Mouse (Mus musculus) forebrain, embryonic 15.5 days (tissue): ENCODE results near the gene Ntng1. TPM values are rescaled to one million over a fixed set of nuclear protein-coding genes. Genes with fewer than 3 reads are reported as not detected.

Experiments used
- ATAC-seq: fragments of 200-750 bp; cut with Nextera tagmentation; replicated peaks from 2 replicates; pipeline ENCODE4 v1.8.0; 2017; ENCODE audit warnings: mild to moderate bottlenecking, moderate TSS enrichment, moderate library complexity
- H3K27ac ChIP-seq: fragments of 300-500 bp; sonication (generic); replicated peaks from 2 replicates; pipeline ENCODE4 v1.5.1; 2015; ENCODE audit warnings: mild to moderate bottlenecking, inconsistent platforms
- H3K27me3 ChIP-seq: fragments of 300-500 bp; sonication (generic); 2 replicates; pipeline ENCODE4 v1.6.1; 2015; ENCODE audit warnings: inconsistent platforms
- H3K36me3 ChIP-seq: fragments of 300-500 bp; sonication (generic); 2 replicates; pipeline ENCODE4 v1.6.1; 2015; ENCODE audit warnings: mild to moderate bottlenecking, inconsistent platforms
- H3K4me1 ChIP-seq: fragments of 300-500 bp; sonication (generic); 2 replicates; pipeline ENCODE4 v1.6.1; 2015; ENCODE audit warnings: inconsistent platforms
- H3K4me2 ChIP-seq: fragments of 300-500 bp; sonication (generic); replicated peaks from 2 replicates; pipeline ENCODE4 v1.6.1; 2015; ENCODE audit warnings: mild to moderate bottlenecking, inconsistent platforms
- H3K4me3 ChIP-seq: fragments of 300-500 bp; sonication (generic); 2 replicates; pipeline ENCODE4 v1.5.1; 2015; ENCODE audit warnings: mild to moderate bottlenecking, inconsistent platforms
- H3K9ac ChIP-seq: fragments of 300-500 bp; sonication (generic); replicated peaks from 2 replicates; pipeline ENCODE4 v1.6.1; 2015; ENCODE audit warnings: mild to moderate bottlenecking, inconsistent platforms
- H3K9me3 ChIP-seq: fragments of 300-500 bp; sonication (generic); 2 replicates; pipeline ENCODE4 v1.6.1; 2016; ENCODE audit warnings: inconsistent platforms
- WGBS: fragments of 180-500 bp; shearing (Covaris S2); methylation state at CpG from one replicate; pipeline ENCODE4 v1.1.7; 2015; ENCODE audit warnings: mixed read lengths; 5-methylcytosine and 5-hydroxymethylcytosine counted together
- polyA plus RNA-seq: library from polyadenylated mRNA; unstranded; fragments of >200 nt; fragmentation: Nextera tagmentation; extraction: Ambion mirVana; gene quantifications from 2 replicates; pipeline ENCODE4 v1.2.1, GENCODE M21; 2015

Gene Ntng1
- polyA plus RNA-seq, 1 experiment from 2014 or later: 11.4 TPM

GRCm38 (mm10) chr3:109807211-109807934 is 336.4 kb downstream of the Ntng1 start:
- Histone ChIP-seq H3K27me3 (no peaks in the 10 kb centered on the region), H3K4me2 (no peak overlapping the region), H3K9me3 (no peaks in the 10 kb centered on the region), H3K27ac (no peak overlapping the region), H3K36me3 (no peaks in the 10 kb centered on the region), H3K9ac (no peak overlapping the region), H3K4me1 (no peaks in the 10 kb centered on the region), H3K4me3 (no peak overlapping the region)
- WGBS: 75% methylated on average over 6 of the region's 6 CpGs
- ATAC-seq: no peak

- 69% methylated on average over 2 of the region's 2 CpGs for WGBS
These were observed 339.7 kb downstream of the Ntng1 start for GRCm38 (mm10) chr3:109804145-109804544.

GRCm38 (mm10) chr3:109803616-109804015 is 340.2 kb downstream of the Ntng1 start:
- Histone ChIP-seq H3K4me3 (no peak overlapping the region), H3K36me3 (no peaks in the 10 kb centered on the region), H3K9me3 (no peaks in the 10 kb centered on the region), H3K4me2 (no peak overlapping the region), H3K27ac (no peak overlapping the region), H3K4me1 (no peaks in the 10 kb centered on the region), H3K9ac (no peak overlapping the region), H3K27me3 (no peaks in the 10 kb centered on the region)
- ATAC-seq: no peak
- WGBS: 72% methylated on average over 3 of the region's 3 CpGs

More at GRCm38 (mm10) chr3:109804145-109804544, 339.7 kb downstream of the Ntng1 start:
- H3K4me1 ChIP-seq: no peaks in the 10 kb centered on the region
- H3K27ac ChIP-seq: no peak overlapping the region
- H3K4me2 ChIP-seq: no peak overlapping the region
- no peak overlapping the region for H3K9ac ChIP-seq
- H3K9me3 ChIP-seq: no peaks in the 10 kb centered on the region
- no peak for ATAC-seq
- no peaks in the 10 kb centered on the region for H3K36me3 ChIP-seq
- no peaks in the 10 kb centered on the region for H3K27me3 ChIP-seq
- no peak overlapping the region for H3K4me3 ChIP-seq

- Histone ChIP-seq H3K4me1 (no peaks in the 10 kb centered on the region), H3K4me2 (no peak overlapping the region), H3K36me3 (no peaks in the 10 kb centered on the region), H3K4me3 (no peak overlapping the region), H3K9ac (no peak overlapping the region), H3K27ac (no peak overlapping the region), H3K27me3 (no peaks in the 10 kb centered on the region), H3K9me3 (no peaks in the 10 kb centered on the region)
- WGBS: 56% methylated on average over 11 of the region's 11 CpGs
- ATAC-seq: 0 out of 2 replicates have a peak, but pooled peaks have one; percentile 16
These were observed 346.5 kb downstream of the Ntng1 start for GRCm38 (mm10) chr3:109797354-109797753.

GRCm38 (mm10) chr3:109783231-109783630 is 360.6 kb downstream of the Ntng1 start:
- ATAC-seq: no peak
- Histone ChIP-seq H3K4me2 (peak overlapping the region; percentile 93), H3K36me3 (no peaks in the 10 kb centered on the region), H3K4me1 (peaks cover 25% of the 10 kb centered on the region), H3K27me3 (no peaks in the 10 kb centered on the region), H3K9me3 (no peaks in the 10 kb centered on the region), H3K9ac (peak overlapping the region; percentile 73), H3K27ac (peak overlapping the region; percentile 89; the same call in 1 of the 2 replicates), H3K4me3 (no peak overlapping the region)
- 24% methylated on average over 5 of the region's 5 CpGs for WGBS

- peaks cover 25% of the 10 kb centered on the region for H3K4me1 ChIP-seq
These were observed 361.4 kb downstream of the Ntng1 start for GRCm38 (mm10) chr3:109782289-109782951.

GRCm38 (mm10) chr3:109781917-109782288 is 361.9 kb downstream of the Ntng1 start:
- 52% methylated on average over 7 of the region's 7 CpGs for WGBS
- Histone ChIP-seq H3K9me3 (no peaks in the 10 kb centered on the region), H3K36me3 (no peaks in the 10 kb centered on the region), H3K4me3 (peak overlapping the region; percentile 52), H3K27ac (peak overlapping the region; percentile 89), H3K4me1 (peaks cover 25% of the 10 kb centered on the region), H3K9ac (peak overlapping the region; percentile 73; the same call in 1 of the 2 replicates), H3K4me2 (peak overlapping the region; percentile 93), H3K27me3 (no peaks in the 10 kb centered on the region)
- peak; percentile 56 for ATAC-seq

More at GRCm38 (mm10) chr3:109782289-109782951, 361.4 kb downstream of the Ntng1 start:
- H3K27ac ChIP-seq: peak overlapping the region; percentile 89
- ATAC-seq: peak; percentile 91
- no peaks in the 10 kb centered on the region for H3K27me3 ChIP-seq
- peak overlapping the region; percentile 52 for H3K4me3 ChIP-seq
- 1% methylated on average over 27 of the region's 27 CpGs for WGBS
- no peaks in the 10 kb centered on the region for H3K36me3 ChIP-seq
- H3K9me3 ChIP-seq: no peaks in the 10 kb centered on the region
- H3K9ac ChIP-seq: peak overlapping the region; percentile 73
- H3K4me2 ChIP-seq: peak overlapping the region; percentile 93

GRCm38 (mm10) chr3:109775200-109775599 is 368.6 kb downstream of the Ntng1 start:
- Histone ChIP-seq H3K4me3 (no peak overlapping the region), H3K36me3 (no peaks in the 10 kb centered on the region), H3K4me1 (peaks cover 2% of the 10 kb centered on the region), H3K4me2 (no peak overlapping the region), H3K9me3 (no peaks in the 10 kb centered on the region), H3K27ac (no peak overlapping the region), H3K27me3 (no peaks in the 10 kb centered on the region), H3K9ac (no peak overlapping the region)
- WGBS: 63% methylated on average over 2 of the region's 2 CpGs
- ATAC-seq: no peak

GRCm38 (mm10) chr3:109772120-109772519 is 371.7 kb downstream of the Ntng1 start:
- H3K4me2 ChIP-seq: no peak overlapping the region
- no peak for ATAC-seq
- H3K9me3 ChIP-seq: no peaks in the 10 kb centered on the region
- H3K9ac ChIP-seq: no peak overlapping the region
- H3K27me3 ChIP-seq: no peaks in the 10 kb centered on the region
- WGBS: 90% methylated on average over 14 of the region's 14 CpGs
- H3K36me3 ChIP-seq: no peaks in the 10 kb centered on the region
- no peaks in the 10 kb centered on the region for H3K4me1 ChIP-seq
- no peak overlapping the region for H3K4me3 ChIP-seq
- no peak overlapping the region for H3K27ac ChIP-seq

- Histone ChIP-seq H3K9ac (no peak overlapping the region), H3K4me1 (no peaks in the 10 kb centered on the region), H3K4me2 (no peak overlapping the region), H3K9me3 (no peaks in the 10 kb centered on the region), H3K36me3 (no peaks in the 10 kb centered on the region), H3K27me3 (no peaks in the 10 kb centered on the region), H3K4me3 (no peak overlapping the region), H3K27ac (no peak overlapping the region)
- ATAC-seq: no peak
- 84% methylated on average over 3 of the region's 3 CpGs for WGBS
These were observed 376.9 kb downstream of the Ntng1 start for GRCm38 (mm10) chr3:109766939-109767338.

- Histone ChIP-seq H3K4me1 (no peaks in the 10 kb centered on the region), H3K4me3 (no peak overlapping the region), H3K9me3 (no peaks in the 10 kb centered on the region), H3K27ac (no peak overlapping the region), H3K9ac (no peak overlapping the region), H3K27me3 (no peaks in the 10 kb centered on the region), H3K4me2 (no peak overlapping the region), H3K36me3 (no peaks in the 10 kb centered on the region)
- ATAC-seq: no peak
- WGBS: 61% methylated on average over 2 of the region's 2 CpGs
These were observed 378.2 kb downstream of the Ntng1 start for GRCm38 (mm10) chr3:109765608-109766007.

- 66% methylated on average over 4 of the region's 4 CpGs for WGBS
- no peak overlapping the region for H3K4me3 ChIP-seq
- no peak for ATAC-seq
These were observed 378.7 kb downstream of the Ntng1 start for GRCm38 (mm10) chr3:109765141-109765540.

More at GRCm38 (mm10) chr3:109765141-109765540, 378.7 kb downstream of the Ntng1 start:
- Histone ChIP-seq H3K9ac (no peak overlapping the region), H3K27ac (no peak overlapping the region), H3K4me2 (no peak overlapping the region), H3K36me3 (no peaks in the 10 kb centered on the region), H3K27me3 (no peaks in the 10 kb centered on the region), H3K4me1 (no peaks in the 10 kb centered on the region), H3K9me3 (no peaks in the 10 kb centered on the region)
